In genomic region chr1:91216504-91217267, GRCm38 (mm10) we compare ENCODE assay signal across 9 mouse cellular contexts. TPM values are rescaled to one million over a fixed set of nuclear protein-coding genes. Genes with fewer than 3 reads are reported as not detected.
DNase-seq lines count a peak whose midpoint lies in the region; ATAC-seq and TF ChIP-seq lines count a peak whose summit lies in the region.
"Had no signal": no experiment of that assay in that cellular context is flagged by ENCODE, and none has a peak within 500 bp of the region (broad histone marks: within the 10 kb centered on the region; RNA-seq: fewer than 3 reads in every experiment).

No protein-coding gene starts in this region.

- H3K4me2 ChIP-seq in heart, embryonic 13.5 days = peak overlapping the region; percentile 25
- H3K4me2 ChIP-seq: liver, embryonic 15.5 days had no signal

- H3K27me3 ChIP-seq in heart, embryonic 13.5 days (replicated peaks) = no peaks in the 10 kb centered on the region
- H3K27me3 ChIP-seq: liver, embryonic 15.5 days had no signal

- peaks cover 60% of the 10 kb centered on the region for H3K4me1 ChIP-seq in heart, embryonic 13.5 days
- peaks cover 26% of the 10 kb centered on the region for H3K4me1 ChIP-seq in olfactory bulb, adult 2 months (ENCODE audit: control insufficient read depth, insufficient read depth, low read length)

- no peak for TF ChIP-seq CTCF in layer of hippocampus, adult 2 months (conservative IDR thresholded peaks at IDR 0.05)
- TF ChIP-seq CTCF in olfactory bulb, adult 2 months (IDR thresholded peaks at IDR 0.05; ENCODE audit: insufficient read depth, low read depth, low read length) = no peak

- WGBS in heart, embryonic 13.5 days = 19% methylated on average over 10 of the region's 10 CpGs
- 36% methylated on average over 10 of the region's 10 CpGs for WGBS in olfactory bulb, adult 2 months

- peak overlapping the region; percentile 24 for H3K9ac ChIP-seq in heart, embryonic 13.5 days
- H3K9ac ChIP-seq: liver, embryonic 15.5 days had no signal

- no peak overlapping the region for H3K4me3 ChIP-seq in layer of hippocampus, adult 2 months
- no peak overlapping the region for H3K4me3 ChIP-seq in heart, embryonic 13.5 days
- no peak overlapping the region for H3K4me3 ChIP-seq in olfactory bulb, adult 2 months (ENCODE audit: insufficient read depth, low read depth, low read length)
- H3K4me3 ChIP-seq: liver, embryonic 15.5 days had no signal

- DNase-seq in layer of hippocampus, adult 2 months (ENCODE audit: low spot score in 2 of 2) = no peak
- DNase-seq in layer of hippocampus, adult 8-10 months (ENCODE audit: low spot score in 2 of 2) = no peak
- DNase-seq in Muller cell, postnatal 12 days (ENCODE audit: inconsistent ontology term) = peak; percentile 89
- DNase-seq in embryo, embryonic 11 days = no peak
- no peak for DNase-seq in c-Kit-positive CD71-positive TER-119-positive erythroid progenitor cells, embryonic 14.5 days (ENCODE audit: low spot score)
- no peak for DNase-seq in urinary bladder, postnatal 4 days (ENCODE audit: low spot score in 2 of 2)

- peak overlapping the region; percentile 43 for H3K27ac ChIP-seq in layer of hippocampus, adult 2 months
- H3K27ac ChIP-seq in heart, embryonic 13.5 days (replicated peaks) = peak overlapping the region; percentile 96
- peak overlapping the region; percentile 40 for H3K27ac ChIP-seq in olfactory bulb, adult 2 months (ENCODE audit: insufficient read depth, low read depth, low read length)
- H3K27ac ChIP-seq: liver, embryonic 15.5 days had no signal

- TF ChIP-seq POLR2A in olfactory bulb, adult 2 months (IDR thresholded peaks at IDR 0.05; ENCODE audit: insufficient read depth, low read depth, low read length) = no peak

- no peak for ATAC-seq in heart, embryonic 13.5 days (ENCODE audit: extremely low read depth, insufficient number of reproducible peaks, low FRiP score, low TSS enrichment)

- H3K36me3 ChIP-seq in heart, embryonic 13.5 days = no peaks in the 10 kb centered on the region
- H3K36me3 ChIP-seq: liver, embryonic 15.5 days had no signal

- H3K9me3 ChIP-seq in heart, embryonic 13.5 days = no peaks in the 10 kb centered on the region
- H3K9me3 ChIP-seq: liver, embryonic 15.5 days had no signal

RNA-seq across cellular contexts. Expression of gene Ube2f, which starts 33.4 kb away (rescaled TPM):
- total RNA-seq in layer of hippocampus, adult 2 months (2021) = 10 to 100 TPM; 44.9 to 50.7 TPM
- 10 to 100 TPM; 48.0 to 48.9 (median 48.6) TPM for total RNA-seq in layer of hippocampus, adult 8-10 months (2022)
- polyA plus RNA-seq in heart, embryonic 13.5 days (2015; fragmentation: Nextera tagmentation; extraction: Ambion mirVana) = 61.2 and 64.8 TPM in 2 replicates
- polyA plus RNA-seq in olfactory bulb, adult 2 months (2012; ENCODE audit: insufficient read depth, insufficient read length, low replicate concordance, missing spikeins) = not detected in 2 replicates

RNA-seq across cellular contexts. Expression of gene Ramp1, which starts 37.1 kb away (rescaled TPM):
- 10 to 100 TPM; 57.2 to 61.5 TPM for total RNA-seq in layer of hippocampus, adult 2 months (2021)
- total RNA-seq in layer of hippocampus, adult 8-10 months (2022) = 10 to 100 TPM; 55.1 to 62.5 (median 56.6) TPM
- polyA plus RNA-seq in heart, embryonic 13.5 days (2015; fragmentation: Nextera tagmentation; extraction: Ambion mirVana) = 25.8 and 31.3 TPM in 2 replicates
- polyA plus RNA-seq in olfactory bulb, adult 2 months (2012; ENCODE audit: insufficient read depth, insufficient read length, low replicate concordance, missing spikeins) = not detected in 2 replicates

Comparison
In these comparisons a context has a peak if more than half of its experiments do, and no peak if none do; other contexts are left out.
1. H3K27ac ChIP-seq: peak in every context shown above with its lines; median percentile 96 in heart, embryonic 13.5 days; 43 in layer of hippocampus, adult 2 months; 40 in olfactory bulb, adult 2 months.